Mouse (Mus musculus) liver, embryonic 13.5 days (tissue): ENCODE results near the gene Spns3. TPM values are rescaled to one million over a fixed set of nuclear protein-coding genes. Genes with fewer than 3 reads are reported as not detected.

Source experiments
- ATAC-seq: fragments of 200-750 bp; cut with Nextera tagmentation; 2 replicates; pipeline ENCODE4 v1.8.0; 2017; ENCODE audit warnings: low read depth, mild to moderate bottlenecking, moderate number of reproducible peaks, moderate library complexity
- DNase-seq: peaks from one replicate; pipeline ENCODE4 v3.0.0; 2022
- H3K27ac ChIP-seq: fragments of 300-500 bp; sonication (generic); 2 replicates; pipeline ENCODE4 v1.5.1; 2015; ENCODE audit warnings: moderate library complexity, mild to moderate bottlenecking, inconsistent platforms
- H3K27me3 ChIP-seq: fragments of 300-500 bp; sonication (generic); 2 replicates; pipeline ENCODE4 v1.6.1; 2015; ENCODE audit warnings: mild to moderate bottlenecking, inconsistent platforms
- H3K36me3 ChIP-seq: fragments of 300-500 bp; sonication (generic); 2 replicates; pipeline ENCODE4 v1.6.1; 2015; ENCODE audit warnings: mild to moderate bottlenecking, inconsistent platforms
- H3K4me1 ChIP-seq: fragments of 300-500 bp; sonication (generic); replicated peaks from 2 replicates; pipeline ENCODE4 v1.6.1; 2015; ENCODE audit warnings: inconsistent platforms
- H3K4me2 ChIP-seq: fragments of 300-500 bp; sonication (generic); 2 replicates; pipeline ENCODE4 v1.6.1; 2015; ENCODE audit warnings: inconsistent platforms, mild to moderate bottlenecking, moderate library complexity
- H3K4me3 ChIP-seq: fragments of 300-500 bp; sonication (generic); replicated peaks from 2 replicates; pipeline ENCODE4 v1.5.1; 2015; ENCODE audit warnings: mild to moderate bottlenecking, inconsistent platforms
- H3K9ac ChIP-seq: fragments of 300-500 bp; sonication (generic); 2 replicates; pipeline ENCODE4 v1.6.1; 2015; ENCODE audit warnings: mild to moderate bottlenecking, inconsistent platforms
- H3K9me3 ChIP-seq: fragments of 300-500 bp; sonication (generic); replicated peaks from 2 replicates; pipeline ENCODE4 v1.6.1; 2016; ENCODE audit warnings: inconsistent platforms
- WGBS: fragments of 180-500 bp; shearing (Covaris S2); methylation state at CpG from one replicate; pipeline ENCODE4 v1.1.7; 2015; ENCODE audit not compliant: insufficient replicate concordance; 5-methylcytosine and 5-hydroxymethylcytosine counted together
- polyA plus RNA-seq: library from polyadenylated mRNA; unstranded; fragments of >200 nt; fragmentation: Nextera tagmentation; extraction: Ambion mirVana; gene quantifications from 2 replicates; pipeline ENCODE4 v1.2.1, GENCODE M21; 2015

The Spns3 gene
- polyA plus RNA-seq, 1 experiment from 2014 or later: 2.0 TPM

DNA sequence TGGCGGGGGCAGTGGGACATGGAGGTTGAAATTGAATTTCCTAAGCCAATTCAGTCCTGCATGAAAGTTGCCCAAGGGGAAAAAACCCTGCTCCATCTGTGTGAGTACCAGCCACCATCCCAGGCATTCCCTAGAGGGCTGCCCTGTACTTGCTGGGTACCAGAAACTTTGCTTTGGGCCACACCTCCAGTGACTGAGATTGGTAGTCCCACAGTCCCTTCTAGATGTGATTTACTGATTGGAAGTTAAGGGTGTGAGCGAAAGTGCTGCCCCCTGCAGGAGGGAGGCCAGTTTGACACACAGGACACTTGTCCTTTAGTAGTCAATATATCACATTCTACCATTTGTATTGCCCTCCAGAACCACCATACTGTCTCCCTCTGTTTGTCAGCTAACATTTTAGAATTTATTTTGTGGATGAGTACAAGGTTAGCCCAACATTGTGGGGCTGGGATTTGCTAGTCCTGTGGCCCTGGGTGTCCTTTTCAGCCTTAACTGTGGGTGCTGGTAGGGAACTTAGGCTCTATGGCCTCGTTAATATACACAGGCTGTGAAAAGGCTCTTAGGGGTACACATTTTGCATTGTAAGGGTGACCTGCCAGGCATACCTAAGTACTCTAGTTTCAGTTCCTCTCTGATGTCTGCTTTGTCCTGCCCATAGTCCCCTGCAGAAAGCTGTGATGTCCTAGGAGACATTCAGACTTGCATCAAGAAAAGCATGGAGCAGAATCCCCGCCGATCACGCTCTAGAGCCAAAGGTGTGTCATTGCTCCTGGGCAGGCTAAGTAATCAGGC, 103.8 kb downstream of the Spns3 start:
- WGBS: 71% methylated on average over 6 of the region's 6 CpGs
- Histone ChIP-seq H3K27ac (no peak overlapping the region), H3K36me3 (peaks cover 94% of the 10 kb centered on the region), H3K4me1 (peaks cover 24% of the 10 kb centered on the region), H3K9ac (no peak overlapping the region), H3K9me3 (no peaks in the 10 kb centered on the region), H3K4me2 (no peak overlapping the region), H3K4me3 (no peak overlapping the region), H3K27me3 (no peaks in the 10 kb centered on the region)
- ATAC-seq: no peak
- DNase-seq: peak; percentile 38

Other genes with a start within 250 kb of the Spns3 start
- 2.7 and 4.0 TPM in 2 replicates for gene Xaf1, start 248.9 kb downstream of the Spns3 start, polyA plus RNA-seq
- not detected in 2 replicates for gene Fbxo39, start 236.1 kb downstream of the Spns3 start, polyA plus RNA-seq
- gene Tekt1, start 188.1 kb downstream of the Spns3 start, polyA plus RNA-seq: not detected in 2 replicates
- gene Smtnl2, start 138.8 kb downstream of the Spns3 start, polyA plus RNA-seq: 5.4 and 5.5 TPM in 2 replicates
- gene Ggt6, start 115.0 kb downstream of the Spns3 start, polyA plus RNA-seq: not detected in 2 replicates
- gene Mybbp1a, start 109.2 kb downstream of the Spns3 start, polyA plus RNA-seq: 129 and 138 TPM in 2 replicates
- 4.3 and 5.5 TPM in 2 replicates for gene Spns2, start 60.6 kb downstream of the Spns3 start, polyA plus RNA-seq
- 24.8 and 33.3 TPM in 2 replicates for gene Ube2g1, start 56.8 kb upstream of the Spns3 start, polyA plus RNA-seq
- 9.2 and 11.8 TPM in 2 replicates for gene Ankfy1, start 139.5 kb upstream of the Spns3 start, polyA plus RNA-seq
- gene Cyb5d2, start 245.6 kb upstream of the Spns3 start, polyA plus RNA-seq: 4.1 and 4.8 TPM in 2 replicates
- 3.8 and 4.2 TPM in 2 replicates for gene Zzef1, start 245.7 kb upstream of the Spns3 start, polyA plus RNA-seq